Mouse (Mus musculus) erythroblast, adult 5-6 weeks (primary cell): ENCODE data around the gene Vps37b. TPM values are rescaled to one million over a fixed set of nuclear protein-coding genes. Genes with fewer than 3 reads are reported as not detected.

ENCODE experiments used
- ATAC-seq: replicated peaks from 2 replicates; pipeline ENCODE4 v1.8.0; 2016; ENCODE audit warnings: moderate number of reproducible peaks, mild to moderate bottlenecking, moderate TSS enrichment, inconsistent platforms; ENCODE audit not compliant: poor library complexity, low FRiP score, severe bottlenecking
- total RNA-seq, 2 experiments: library from RNA; stranded (forward) in 1 of 2; stranded (reverse) in 1 of 2; fragments of 150-400 nt in 1 of 2; fragments of 200-764, 138-1000 nt in 1 of 2; gene quantifications; 2 replicates each; pipeline versions ENCODE4 v1.2.3 to v1.2.4; 2015 to 2017; ENCODE audit warnings: low replicate concordance in 2 of 2

Vps37b gene
- total RNA-seq, 2 experiments from 2014 or later, result 7.9 to 27.9 TPM

- ATAC-seq, result no peak
Observed at GRCm38 (mm10) chr5:124026568-124026967, 5.5 kb downstream of the Vps37b start.

DNA sequence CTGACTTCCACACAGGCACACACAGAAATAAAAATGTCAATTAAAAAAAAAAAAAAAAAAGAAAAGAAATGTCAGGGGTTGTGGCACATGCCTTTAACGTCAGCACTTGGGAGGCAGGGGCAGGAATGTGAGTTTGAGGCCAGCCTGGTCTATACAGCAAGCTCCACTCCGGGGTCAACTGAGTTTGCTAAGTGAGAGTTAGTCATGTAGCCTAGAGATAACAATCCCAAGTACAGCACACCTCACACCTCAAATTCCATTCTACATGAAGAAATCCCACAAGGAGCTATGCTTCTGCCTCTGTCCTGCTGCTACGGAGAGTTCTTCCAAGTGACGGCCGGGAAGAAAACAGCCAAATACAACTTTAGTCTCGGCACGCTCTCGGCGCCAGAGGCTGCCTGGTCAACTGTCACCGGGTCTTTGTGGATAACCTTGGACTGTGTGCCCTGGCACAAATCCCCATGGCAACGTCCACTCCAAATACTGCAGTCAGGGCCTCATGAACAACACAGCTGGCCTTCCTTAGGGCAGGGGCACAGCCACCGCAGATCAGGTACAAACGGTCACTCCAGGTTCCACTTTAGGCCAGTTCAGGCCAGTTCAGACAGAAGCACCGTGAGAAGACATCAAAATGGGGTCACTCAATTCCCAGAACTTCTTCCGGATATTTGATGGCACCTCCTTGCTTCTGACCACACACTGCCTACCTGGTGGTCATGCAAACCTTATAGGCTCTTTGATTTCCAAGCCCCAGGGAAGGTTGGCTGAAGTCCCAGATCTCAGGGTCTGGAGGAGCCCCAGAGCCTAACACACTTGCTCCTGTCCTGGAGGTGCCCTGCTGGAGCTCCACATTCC lies 6.3 kb downstream of the Vps37b start:
- ATAC-seq, result no peak

- no peak for ATAC-seq
Observed at GRCm38 (mm10) chr5:124025146-124025545, 6.9 kb downstream of the Vps37b start.

GRCm38 (mm10) chr5:124024677-124025076 lies 7.4 kb downstream of the Vps37b start:
- no peak for ATAC-seq

DNA sequence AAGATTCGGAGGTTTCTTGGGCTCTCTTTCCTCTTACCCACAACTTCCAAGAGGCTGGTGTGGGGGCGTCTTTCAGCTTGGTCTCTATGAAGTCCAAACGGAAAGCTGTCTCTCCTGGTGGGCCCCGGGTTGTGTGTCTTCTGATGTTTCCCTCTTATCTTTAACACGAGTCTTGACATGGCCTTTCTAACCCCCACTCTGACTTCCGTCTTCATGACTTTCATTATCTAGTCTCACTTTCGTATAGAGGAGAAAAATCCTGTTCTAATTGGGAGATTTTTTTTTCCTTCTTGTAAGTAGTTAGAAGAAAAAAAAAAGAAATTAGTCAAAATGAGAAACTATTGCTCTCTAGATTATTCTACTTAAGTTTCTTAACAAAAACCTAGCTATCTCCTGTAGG lies 9.7 kb downstream of the Vps37b start:
- ATAC-seq, result no peak

DNA sequence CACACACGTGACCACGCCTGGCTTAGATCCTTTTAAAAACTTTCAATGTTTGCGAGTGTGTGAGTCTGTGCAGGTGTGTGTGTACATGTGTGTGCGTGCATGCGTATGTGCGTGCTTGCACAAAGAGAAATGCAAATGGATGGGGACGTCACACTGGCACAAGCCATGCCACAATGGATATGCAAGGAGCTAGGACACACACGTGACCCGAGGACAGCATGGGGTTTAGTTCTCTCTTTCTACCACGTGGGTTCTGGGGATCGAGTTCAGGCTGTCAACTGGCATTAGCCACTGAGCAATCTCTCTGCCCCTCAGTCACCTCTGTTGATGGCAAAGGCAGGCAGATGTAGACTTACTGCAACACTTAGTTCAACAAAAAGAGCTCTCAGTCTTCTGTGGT lies 10.4 kb downstream of the Vps37b start:
- no peak for ATAC-seq

- no peak for ATAC-seq
Observed at GRCm38 (mm10) chr5:124021148-124021547, 10.9 kb downstream of the Vps37b start.

DNA sequence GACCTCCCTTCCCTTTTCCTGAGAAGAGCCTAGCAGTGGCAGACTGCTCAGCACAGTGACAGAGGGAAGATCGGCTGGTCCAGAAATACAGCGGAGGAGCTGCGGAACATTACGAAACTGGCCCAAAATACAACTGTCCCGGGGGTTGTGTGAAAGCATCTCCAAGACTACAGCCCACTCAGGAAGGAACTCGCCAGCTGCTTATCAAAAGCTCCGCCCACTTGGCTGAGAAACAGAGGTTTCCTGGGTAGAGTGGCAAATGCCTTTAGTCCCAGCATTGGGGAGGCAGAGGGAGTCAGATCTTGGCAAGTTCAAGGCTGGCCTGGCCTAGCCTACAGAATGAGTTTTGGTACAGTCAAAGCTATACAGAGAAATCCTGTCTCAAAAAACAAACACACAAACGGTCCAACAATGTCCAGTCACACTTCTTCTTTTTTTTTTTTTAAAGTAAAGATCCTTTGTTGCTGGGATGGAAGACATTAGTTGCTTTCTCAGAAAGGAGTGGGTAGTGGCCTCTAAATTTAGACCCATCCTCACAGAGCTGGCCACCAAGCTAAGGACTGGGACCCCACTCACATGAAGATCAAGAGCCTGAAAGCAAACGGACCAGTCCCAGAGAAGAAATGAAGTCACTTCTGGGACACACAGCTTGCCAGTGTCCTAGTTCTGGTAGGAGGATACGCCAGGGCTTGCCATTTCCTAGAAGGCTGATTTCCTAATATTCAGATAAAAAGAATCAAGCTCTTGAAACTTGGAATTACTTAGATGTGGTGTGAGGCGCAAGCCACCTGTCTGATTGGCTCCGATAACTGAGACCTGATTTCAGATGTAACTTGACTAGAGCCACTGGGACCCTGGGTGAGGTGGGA lies 12.5 kb downstream of the Vps37b start:
- peak; percentile 76 for ATAC-seq

DNA sequence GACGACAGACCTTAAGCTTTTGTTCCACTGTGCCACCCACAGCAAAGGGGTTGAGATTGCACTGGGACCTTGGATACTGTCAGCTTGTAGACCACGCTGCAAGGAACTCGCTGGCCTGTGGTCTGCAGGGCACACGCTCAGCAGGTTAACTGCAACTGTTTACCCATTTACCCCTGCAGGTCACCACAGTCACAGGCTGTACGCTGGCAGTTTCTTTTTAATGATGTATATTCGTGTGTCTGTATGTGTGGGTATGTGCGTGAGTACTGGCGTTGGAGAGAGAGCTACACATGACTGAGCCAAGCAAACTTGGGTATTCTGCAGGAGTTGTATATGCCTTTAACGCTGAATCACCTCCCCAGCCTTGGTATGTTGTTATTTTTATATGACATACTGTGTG lies 13.4 kb downstream of the Vps37b start:
- 0 out of 2 replicates have a peak, but pooled peaks have one; percentile 28 for ATAC-seq

DNA sequence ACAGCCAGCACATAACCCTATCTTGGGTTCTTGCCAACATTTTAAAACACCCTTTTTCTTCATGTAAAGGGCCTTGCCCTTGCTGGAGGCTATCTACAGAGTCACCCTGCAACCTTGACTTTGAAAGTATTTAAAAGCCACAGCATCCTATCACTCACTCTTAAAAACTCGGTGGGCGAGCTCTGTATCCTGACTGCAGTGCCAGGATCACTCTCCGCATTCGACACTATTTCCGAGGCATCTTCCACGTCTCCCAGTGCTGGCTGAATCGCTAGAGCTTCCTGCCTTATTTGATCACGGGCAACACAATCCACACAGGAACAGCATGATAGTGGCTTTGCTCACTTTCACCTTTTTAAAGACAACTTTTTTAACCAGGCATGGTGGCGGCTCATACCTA lies 14.1 kb downstream of the Vps37b start:
- ATAC-seq, result no peak

DNA sequence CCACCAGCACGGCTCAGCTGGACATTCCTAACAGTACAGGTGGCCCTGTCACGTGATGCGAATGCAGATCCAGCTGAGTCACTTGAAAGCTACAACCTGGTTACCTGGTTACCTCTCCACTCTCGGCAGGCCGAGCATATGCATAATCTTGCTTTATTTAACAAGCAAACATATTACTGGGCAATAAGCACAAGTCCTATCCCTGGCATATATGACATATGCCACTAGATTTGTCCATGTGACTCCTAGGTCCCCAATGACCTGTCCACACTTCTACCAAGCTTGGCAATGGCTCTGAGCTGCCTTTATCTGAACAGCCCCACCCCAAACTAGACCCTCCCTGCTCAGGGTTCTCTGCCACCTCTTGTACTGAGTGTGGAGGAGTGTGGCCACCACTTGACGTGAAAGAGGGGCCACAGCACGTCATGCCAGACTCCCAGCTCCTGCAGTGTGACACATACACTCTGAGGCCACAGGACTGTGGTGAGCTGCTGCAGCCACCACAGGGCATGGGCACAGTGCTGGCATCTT lies 15.7 kb downstream of the Vps37b start:
- ATAC-seq, result no peak

GRCm38 (mm10) chr5:124015727-124016126 lies 16.3 kb downstream of the Vps37b start:
- ATAC-seq, result no peak

GRCm38 (mm10) chr5:124014791-124015251 lies 17.2 kb downstream of the Vps37b start:
- ATAC-seq, result no peak

GRCm38 (mm10) chr5:124014180-124014579 lies 17.9 kb downstream of the Vps37b start:
- no peak for ATAC-seq

DNA sequence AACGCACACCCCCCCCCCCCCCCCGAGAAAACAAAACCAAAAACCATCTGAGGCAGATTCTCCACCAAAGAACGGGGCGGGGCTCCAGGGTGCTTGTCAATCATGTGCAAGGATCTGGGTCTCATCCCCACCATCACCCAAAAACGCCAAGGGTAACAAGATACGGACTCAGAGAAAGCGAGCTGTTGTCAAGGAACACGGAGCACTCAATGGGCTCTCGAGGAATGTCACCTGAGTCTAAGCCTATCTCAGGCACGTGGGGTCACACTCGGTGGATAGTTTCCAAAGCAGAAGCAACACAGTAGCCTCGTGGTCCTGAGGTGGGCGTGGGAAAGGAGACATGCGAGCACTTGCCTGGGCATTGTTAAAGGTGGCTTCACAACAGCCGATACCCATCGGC lies 18.3 kb downstream of the Vps37b start:
- ATAC-seq, result no peak

GRCm38 (mm10) chr5:124012885-124013284 lies 19.2 kb downstream of the Vps37b start:
- no peak for ATAC-seq

GRCm38 (mm10) chr5:124011927-124012326 lies 20.1 kb downstream of the Vps37b start:
- ATAC-seq, result no peak

GRCm38 (mm10) chr5:124010910-124011655 lies 21.0 kb downstream of the Vps37b start:
- peak; percentile 43; the same call in 1 of the 2 replicates for ATAC-seq

DNA sequence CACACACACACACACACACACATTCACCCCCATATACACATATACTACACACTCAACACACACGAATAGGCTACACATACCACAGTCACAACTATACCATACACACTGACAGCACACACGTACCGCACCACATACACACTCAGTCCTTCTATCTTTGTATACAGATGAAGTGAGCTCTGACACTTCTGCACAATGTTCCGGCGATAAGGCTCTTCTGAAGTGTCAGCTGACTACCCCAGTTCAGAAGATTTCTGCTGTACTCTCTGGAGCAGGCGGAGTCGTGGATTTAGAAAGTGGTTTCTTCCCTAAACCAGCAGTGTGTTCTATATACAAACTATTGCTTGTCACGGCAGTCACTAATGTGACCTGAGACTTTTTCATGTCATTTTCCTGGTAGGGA lies 22.0 kb downstream of the Vps37b start:
- ATAC-seq, result peak; percentile 62
